Mouse (Mus musculus): ENCODE results near the gene Cldn7.

- TF ChIP-seq ZNF384 (IDR thresholded peaks at IDR 0.05; ENCODE audit: low read depth, low read length) (no peak), CHD2 (IDR thresholded peaks at IDR 0.05; ENCODE audit: low read depth, low read length) (no peak), ZC3H11A (IDR thresholded peaks at IDR 0.05; ENCODE audit: borderline replicate concordance, low read depth, low read length) (no peak), MAFK (IDR thresholded peaks at IDR 0.05; ENCODE audit: insufficient read depth, low read depth, low read length) (no peak)
These were observed 27.7 kb upstream of the Cldn7 start for GRCm38 (mm10) chr11:69936714-69937347.
